Mouse (Mus musculus): Measurements from ENCODE around the gene Ppfibp1. TPM values are rescaled to one million over a fixed set of nuclear protein-coding genes. Genes with fewer than 3 reads are reported as not detected.

The Ppfibp1 gene
- polyA plus RNA-seq, 1 experiment from 2014 or later: 48.1 TPM

- no peaks in the 10 kb centered on the region for H3K4me1 ChIP-seq (replicated peaks; ENCODE audit: control insufficient read depth, insufficient read depth, low read length)
- no peaks in the 10 kb centered on the region for H3K9me3 ChIP-seq (ENCODE audit: control insufficient read depth, low read length)
- no peaks in the 10 kb centered on the region for H3K27me3 ChIP-seq (replicated peaks; ENCODE audit: control insufficient read depth, insufficient read depth, low read length)
- H3K36me3 ChIP-seq (ENCODE audit: control insufficient read depth, insufficient read depth, low read length): no peaks in the 10 kb centered on the region
- no peak overlapping the region for H3K9ac ChIP-seq (ENCODE audit: low read length)
- DNase-seq (ENCODE audit: low spot score) (no peak), ATAC-seq (replicated peaks; ENCODE audit: low FRiP score, low TSS enrichment, low read depth) (no peak)
- no peak overlapping the region for H3K27ac ChIP-seq (ENCODE audit: low read depth)
- 89% methylated on average over 2 of the region's 2 CpGs for WGBS
- H3K4me3 ChIP-seq (ENCODE audit: low read depth, low read length): no peak overlapping the region
- no peak overlapping the region for H3K4me2 ChIP-seq (ENCODE audit: low read length)
Observed at GRCm38 (mm10) chr6:146876820-146877219, 11.5 kb upstream of the Ppfibp1 start.

GRCm38 (mm10) chr6:146877425-146878045 lies 10.8 kb upstream of the Ppfibp1 start:
- no peak overlapping the region for H3K27ac ChIP-seq (ENCODE audit: low read depth)
- H3K4me2 ChIP-seq (ENCODE audit: low read length): no peak overlapping the region
- ATAC-seq (replicated peaks; ENCODE audit: low FRiP score, low TSS enrichment, low read depth): no peak
- DNase-seq (ENCODE audit: low spot score): no peak
- H3K9me3 ChIP-seq (ENCODE audit: control insufficient read depth, low read length): no peaks in the 10 kb centered on the region
- WGBS: 84% methylated on average over 12 of the region's 12 CpGs
- no peaks in the 10 kb centered on the region for H3K4me1 ChIP-seq (replicated peaks; ENCODE audit: control insufficient read depth, insufficient read depth, low read length)
- H3K36me3 ChIP-seq (ENCODE audit: control insufficient read depth, insufficient read depth, low read length): no peaks in the 10 kb centered on the region
- no peak overlapping the region for H3K9ac ChIP-seq (ENCODE audit: low read length)
- no peak overlapping the region for H3K4me3 ChIP-seq (ENCODE audit: low read depth, low read length)
- H3K27me3 ChIP-seq (replicated peaks; ENCODE audit: control insufficient read depth, insufficient read depth, low read length): no peaks in the 10 kb centered on the region

GRCm38 (mm10) chr6:146878926-146879325 lies 9.4 kb upstream of the Ppfibp1 start:
- no peak for ATAC-seq (replicated peaks; ENCODE audit: low FRiP score, low TSS enrichment, low read depth)
- Histone ChIP-seq H3K4me3 (ENCODE audit: low read depth, low read length) (no peak overlapping the region), H3K9me3 (ENCODE audit: control insufficient read depth, low read length) (no peaks in the 10 kb centered on the region), H3K4me2 (ENCODE audit: low read length) (no peak overlapping the region), H3K36me3 (ENCODE audit: control insufficient read depth, insufficient read depth, low read length) (no peaks in the 10 kb centered on the region), H3K9ac (ENCODE audit: low read length) (no peak overlapping the region), H3K4me1 (replicated peaks; ENCODE audit: control insufficient read depth, insufficient read depth, low read length) (no peaks in the 10 kb centered on the region), H3K27ac (ENCODE audit: low read depth) (no peak overlapping the region), H3K27me3 (replicated peaks; ENCODE audit: control insufficient read depth, insufficient read depth, low read length) (no peaks in the 10 kb centered on the region)
- no peak for DNase-seq (ENCODE audit: low spot score)
- 40% methylated on average over 10 of the region's 10 CpGs for WGBS

GRCm38 (mm10) chr6:146879856-146880255 lies 8.4 kb upstream of the Ppfibp1 start:
- Histone ChIP-seq H3K27ac (ENCODE audit: low read depth) (no peak overlapping the region), H3K36me3 (ENCODE audit: control insufficient read depth, insufficient read depth, low read length) (no peaks in the 10 kb centered on the region), H3K27me3 (replicated peaks; ENCODE audit: control insufficient read depth, insufficient read depth, low read length) (no peaks in the 10 kb centered on the region), H3K4me2 (ENCODE audit: low read length) (no peak overlapping the region), H3K4me1 (replicated peaks; ENCODE audit: control insufficient read depth, insufficient read depth, low read length) (peaks cover 4% of the 10 kb centered on the region), H3K9ac (ENCODE audit: low read length) (no peak overlapping the region), H3K9me3 (ENCODE audit: control insufficient read depth, low read length) (no peaks in the 10 kb centered on the region), H3K4me3 (ENCODE audit: low read depth, low read length) (no peak overlapping the region)
- ATAC-seq (replicated peaks; ENCODE audit: low FRiP score, low TSS enrichment, low read depth) (no peak), DNase-seq (ENCODE audit: low spot score) (no peak)
- 86% methylated on average over 9 of the region's 9 CpGs for WGBS

- DNase-seq (ENCODE audit: low spot score) (no peak), ATAC-seq (replicated peaks; ENCODE audit: low FRiP score, low TSS enrichment, low read depth) (no peak)
- Histone ChIP-seq H3K27ac (ENCODE audit: low read depth) (no peak overlapping the region), H3K27me3 (replicated peaks; ENCODE audit: control insufficient read depth, insufficient read depth, low read length) (no peaks in the 10 kb centered on the region), H3K4me2 (ENCODE audit: low read length) (no peak overlapping the region), H3K9me3 (ENCODE audit: control insufficient read depth, low read length) (no peaks in the 10 kb centered on the region), H3K4me1 (replicated peaks; ENCODE audit: control insufficient read depth, insufficient read depth, low read length) (peaks cover 8% of the 10 kb centered on the region), H3K36me3 (ENCODE audit: control insufficient read depth, insufficient read depth, low read length) (no peaks in the 10 kb centered on the region), H3K9ac (ENCODE audit: low read length) (no peak overlapping the region), H3K4me3 (ENCODE audit: low read depth, low read length) (no peak overlapping the region)
- WGBS: 79% methylated on average over 4 of the region's 4 CpGs
Observed at GRCm38 (mm10) chr6:146880296-146880695, 8.0 kb upstream of the Ppfibp1 start.

- no peak for ATAC-seq (replicated peaks; ENCODE audit: low FRiP score, low TSS enrichment, low read depth)
- 48% methylated on average over 13 of the region's 13 CpGs for WGBS
Observed at GRCm38 (mm10) chr6:146881896-146882770, 6.2 kb upstream of the Ppfibp1 start.

GRCm38 (mm10) chr6:146883426-146883825 lies 4.9 kb upstream of the Ppfibp1 start:
- WGBS: 67% methylated on average over 2 of the region's 2 CpGs
- no peak overlapping the region for H3K9ac ChIP-seq (ENCODE audit: low read length)

More at GRCm38 (mm10) chr6:146881896-146882770, 6.2 kb upstream of the Ppfibp1 start:
- no peaks in the 10 kb centered on the region for H3K27me3 ChIP-seq (replicated peaks; ENCODE audit: control insufficient read depth, insufficient read depth, low read length)
- no peak for DNase-seq (ENCODE audit: low spot score)
- no peaks in the 10 kb centered on the region for H3K9me3 ChIP-seq (ENCODE audit: control insufficient read depth, low read length)
- no peak overlapping the region for H3K4me3 ChIP-seq (ENCODE audit: low read depth, low read length)
- no peaks in the 10 kb centered on the region for H3K36me3 ChIP-seq (ENCODE audit: control insufficient read depth, insufficient read depth, low read length)
- no peak overlapping the region for H3K27ac ChIP-seq (ENCODE audit: low read depth)
- H3K4me2 ChIP-seq (ENCODE audit: low read length): no peak overlapping the region
- no peak overlapping the region for H3K9ac ChIP-seq (ENCODE audit: low read length)
- H3K4me1 ChIP-seq (replicated peaks; ENCODE audit: control insufficient read depth, insufficient read depth, low read length): peaks cover 8% of the 10 kb centered on the region

GRCm38 (mm10) chr6:146884171-146884570 lies 4.1 kb upstream of the Ppfibp1 start:
- H3K4me2 ChIP-seq (ENCODE audit: low read length): no peak overlapping the region
- H3K27ac ChIP-seq (ENCODE audit: low read depth): no peak overlapping the region
- WGBS: 88% methylated on average over 3 of the region's 3 CpGs
- no peaks in the 10 kb centered on the region for H3K27me3 ChIP-seq (replicated peaks; ENCODE audit: control insufficient read depth, insufficient read depth, low read length)
- DNase-seq (ENCODE audit: low spot score) (no peak), ATAC-seq (replicated peaks; ENCODE audit: low FRiP score, low TSS enrichment, low read depth) (no peak)
- no peaks in the 10 kb centered on the region for H3K36me3 ChIP-seq (ENCODE audit: control insufficient read depth, insufficient read depth, low read length)
- no peaks in the 10 kb centered on the region for H3K9me3 ChIP-seq (ENCODE audit: control insufficient read depth, low read length)
- H3K4me3 ChIP-seq (ENCODE audit: low read depth, low read length): no peak overlapping the region
- H3K9ac ChIP-seq (ENCODE audit: low read length): no peak overlapping the region
- H3K4me1 ChIP-seq (replicated peaks; ENCODE audit: control insufficient read depth, insufficient read depth, low read length): peaks cover 14% of the 10 kb centered on the region

More at GRCm38 (mm10) chr6:146883426-146883825, 4.9 kb upstream of the Ppfibp1 start:
- H3K9me3 ChIP-seq (ENCODE audit: control insufficient read depth, low read length): no peaks in the 10 kb centered on the region
- H3K4me2 ChIP-seq (ENCODE audit: low read length): no peak overlapping the region
- no peaks in the 10 kb centered on the region for H3K36me3 ChIP-seq (ENCODE audit: control insufficient read depth, insufficient read depth, low read length)
- peaks cover 13% of the 10 kb centered on the region for H3K4me1 ChIP-seq (replicated peaks; ENCODE audit: control insufficient read depth, insufficient read depth, low read length)
- ATAC-seq (replicated peaks; ENCODE audit: low FRiP score, low TSS enrichment, low read depth) (no peak), DNase-seq (ENCODE audit: low spot score) (no peak)
- no peak overlapping the region for H3K27ac ChIP-seq (ENCODE audit: low read depth)
- H3K4me3 ChIP-seq (ENCODE audit: low read depth, low read length): no peak overlapping the region
- H3K27me3 ChIP-seq (replicated peaks; ENCODE audit: control insufficient read depth, insufficient read depth, low read length): no peaks in the 10 kb centered on the region

Data from intestine, embryonic 14.5 days (tissue).